Mouse (Mus musculus): ENCODE measurements around the gene Ube2z. TPM values are rescaled to one million over a fixed set of nuclear protein-coding genes. Genes with fewer than 3 reads are reported as not detected.

Ube2z gene
- polyA plus RNA-seq, 1 experiment from 2014 or later: 38.2 TPM

DNA sequence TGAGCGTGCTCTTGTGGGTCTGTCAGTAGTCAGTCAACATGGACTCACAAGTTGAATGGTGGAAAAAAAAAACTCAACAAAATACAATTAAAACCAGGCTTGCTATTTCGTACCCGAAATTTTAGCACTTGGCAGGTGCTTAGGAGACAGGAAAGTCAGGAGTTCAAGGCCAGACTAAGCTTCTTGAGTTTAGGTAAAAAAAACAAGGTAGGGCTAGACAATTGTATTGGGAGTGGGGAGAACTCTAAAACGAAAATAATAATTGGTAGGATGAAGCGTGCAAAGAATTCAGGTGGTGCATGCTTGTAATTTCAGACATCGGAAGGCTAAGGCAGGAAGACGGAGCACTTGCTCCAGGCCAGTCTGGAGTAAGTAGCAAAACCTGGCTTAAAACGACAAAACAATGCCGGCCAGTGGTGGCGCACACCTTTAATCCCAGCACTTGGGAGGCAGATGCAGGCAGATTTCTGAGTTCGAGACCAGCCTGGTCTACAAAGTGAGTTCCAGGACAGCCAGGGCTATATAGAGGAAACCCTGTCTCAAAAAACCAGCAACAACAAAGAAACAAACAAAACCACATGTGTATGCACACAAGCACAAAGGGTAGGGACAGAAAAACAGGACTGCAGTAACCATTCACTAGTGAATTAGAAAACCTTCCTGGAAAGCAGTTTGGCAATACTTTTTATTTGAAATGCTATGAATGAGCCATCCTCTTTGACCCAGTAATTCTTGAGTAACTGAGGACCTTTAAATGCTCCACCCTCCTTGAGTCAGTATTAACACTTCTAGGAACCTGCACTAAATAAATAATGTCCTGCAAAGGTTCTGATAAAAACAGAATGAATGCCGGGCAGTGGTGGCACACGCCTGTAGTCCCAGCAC is 11.3 kb upstream of the Ube2z start:
- Histone ChIP-seq H3K27me3 (replicated peaks) (no peaks in the 10 kb centered on the region), H3K9ac (no peak overlapping the region), H3K27ac (peak overlapping the region; percentile 86), H3K4me2 (peak overlapping the region; percentile 61), H3K9me3 (no peaks in the 10 kb centered on the region), H3K4me1 (peaks cover 12% of the 10 kb centered on the region; the same call in 1 of the 2 replicates), H3K4me3 (replicated peaks) (peak overlapping the region; percentile 42), H3K36me3 (no peaks in the 10 kb centered on the region)
- ATAC-seq (ENCODE audit: insufficient read depth, low FRiP score, low read depth): no peak
- WGBS: 62% methylated on average over 13 of the region's 13 CpGs

DNA sequence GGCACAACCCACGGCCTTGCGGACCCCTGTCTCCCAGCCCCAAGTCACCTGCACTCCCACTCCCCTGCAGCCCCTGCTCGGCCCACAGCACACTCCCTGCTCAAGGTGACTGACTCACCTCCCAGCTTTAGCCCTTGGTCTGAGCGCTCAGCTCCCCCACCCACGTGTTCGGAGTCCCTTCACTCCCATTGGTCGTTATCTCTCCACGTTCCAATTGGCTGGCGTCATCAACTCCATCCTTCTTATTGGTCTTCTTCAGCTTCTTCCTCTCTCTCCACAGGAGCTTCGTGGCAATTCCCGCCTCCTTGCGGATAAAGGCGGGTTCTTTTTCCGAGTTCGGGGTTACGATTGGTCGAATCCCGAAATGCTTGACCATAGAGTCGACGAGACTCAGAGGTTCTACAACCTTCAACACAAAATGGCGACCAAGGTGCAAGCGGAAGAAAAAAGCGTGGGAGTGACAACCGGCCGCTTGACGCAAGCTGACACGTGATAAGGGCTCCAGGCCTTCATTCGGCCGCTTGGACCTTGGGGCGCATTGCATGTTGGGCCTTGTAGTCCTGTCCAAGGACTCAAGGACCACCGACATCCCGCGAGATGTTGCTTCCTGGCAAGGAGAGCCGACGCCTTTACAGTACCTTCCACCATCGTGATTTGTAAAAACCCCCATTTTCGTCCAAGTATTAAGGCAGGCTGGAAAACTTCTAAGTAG is 10.5 kb upstream of the Ube2z start, which contains the start of gene Atp5g1:
Gene Atp5g1 (minus strand): TSS at position 162 of the 712 bp plus-strand sequence.
- WGBS: under 1% methylated on average over 37 of the region's 37 CpGs
- no peaks in the 10 kb centered on the region for H3K27me3 ChIP-seq (replicated peaks)
- 0 out of 2 replicates have a peak, but pooled peaks cover 1% of the 10 kb centered on the region for H3K36me3 ChIP-seq
- no peaks in the 10 kb centered on the region for H3K9me3 ChIP-seq
- H3K27ac ChIP-seq: peak within 1 kb of the TSS; percentile 86
- peak within 1 kb of the TSS; percentile 79 for H3K4me2 ChIP-seq
- H3K4me1 ChIP-seq: peaks cover 12% of the 10 kb centered on the region; the same call in 1 of the 2 replicates
- H3K4me3 ChIP-seq (replicated peaks): peak within 1 kb of the TSS; percentile 85
- peak; percentile 96 for ATAC-seq (ENCODE audit: insufficient read depth, low FRiP score, low read depth)
- H3K9ac ChIP-seq: peak within 1 kb of the TSS; percentile 89

DNA sequence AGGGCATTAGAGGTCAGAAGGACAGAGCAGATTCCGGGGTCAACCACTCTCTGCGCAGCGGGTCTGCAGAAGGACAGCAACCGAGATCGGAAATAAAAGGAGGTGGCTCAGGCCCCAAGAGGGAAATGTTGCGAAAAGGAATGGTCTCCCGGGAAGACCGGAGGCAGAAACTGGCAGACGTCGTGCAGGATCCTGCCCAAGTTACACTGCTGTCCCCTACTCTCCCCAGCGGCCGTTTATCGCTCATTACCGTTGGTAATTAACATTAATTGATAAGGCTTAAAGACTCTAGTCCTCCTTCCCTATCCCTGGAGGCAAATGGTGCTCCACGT is 10.0 kb upstream of the Ube2z start:
- Histone ChIP-seq H3K4me2 (peak overlapping the region; percentile 79), H3K9me3 (no peaks in the 10 kb centered on the region), H3K9ac (peak overlapping the region; percentile 89), H3K4me1 (peaks cover 12% of the 10 kb centered on the region; the same call in 1 of the 2 replicates), H3K4me3 (replicated peaks) (peak overlapping the region; percentile 85), H3K27ac (peak overlapping the region; percentile 83), H3K36me3 (peaks cover 5% of the 10 kb centered on the region; the same call in 1 of the 2 replicates), H3K27me3 (replicated peaks) (no peaks in the 10 kb centered on the region)
- no peak for ATAC-seq (ENCODE audit: insufficient read depth, low FRiP score, low read depth)
- WGBS: 0% methylated on average over 15 of the region's 15 CpGs

DNA sequence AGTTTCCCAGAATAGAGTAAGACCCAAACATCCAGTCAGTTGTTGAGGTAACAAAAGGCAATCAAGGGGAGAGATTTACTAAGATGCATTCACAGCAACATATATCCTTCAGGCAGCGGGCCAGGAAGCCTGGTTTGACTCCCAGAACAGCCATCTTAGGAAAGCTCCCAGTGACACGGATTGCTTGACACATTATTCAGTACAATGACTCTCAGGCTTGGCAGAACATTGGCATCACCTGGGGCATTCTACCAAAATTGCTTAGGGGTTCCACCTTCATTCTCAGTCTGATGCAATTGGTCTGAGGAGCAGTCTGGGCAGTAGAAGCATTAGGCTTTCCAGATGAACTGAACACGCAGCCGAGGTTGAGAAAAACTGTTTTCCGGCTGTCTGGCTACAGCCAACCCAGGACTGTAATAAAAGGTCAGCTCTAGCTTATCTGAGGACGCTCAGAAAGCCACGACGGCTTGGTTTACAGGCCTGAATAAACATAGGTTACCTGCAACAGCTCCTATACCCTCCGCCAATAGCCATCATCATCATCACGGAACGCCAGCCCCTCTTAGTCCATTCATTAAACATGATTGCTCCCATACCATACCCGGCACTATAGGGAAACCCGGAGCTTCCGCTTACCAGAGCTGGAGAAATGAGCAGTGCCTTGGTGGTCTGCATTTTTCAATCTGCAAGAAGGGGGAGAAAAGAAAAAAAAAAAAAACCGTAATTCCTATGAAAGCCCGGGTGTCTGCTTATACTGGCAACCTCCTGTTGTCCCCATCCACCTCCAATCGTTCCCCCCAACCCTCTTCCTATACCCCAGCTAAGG is 9.4 kb upstream of the Ube2z start:
- Histone ChIP-seq H3K4me2 (peak overlapping the region; percentile 79), H3K27me3 (replicated peaks) (no peaks in the 10 kb centered on the region), H3K9me3 (no peaks in the 10 kb centered on the region), H3K4me1 (peaks cover 12% of the 10 kb centered on the region; the same call in 1 of the 2 replicates), H3K27ac (peak overlapping the region; percentile 83), H3K4me3 (replicated peaks) (peak overlapping the region; percentile 85), H3K9ac (peak overlapping the region; percentile 89), H3K36me3 (peaks cover 5% of the 10 kb centered on the region; the same call in 1 of the 2 replicates)
- WGBS: 11% methylated on average over 17 of the region's 17 CpGs
- ATAC-seq (ENCODE audit: insufficient read depth, low FRiP score, low read depth): no peak

DNA sequence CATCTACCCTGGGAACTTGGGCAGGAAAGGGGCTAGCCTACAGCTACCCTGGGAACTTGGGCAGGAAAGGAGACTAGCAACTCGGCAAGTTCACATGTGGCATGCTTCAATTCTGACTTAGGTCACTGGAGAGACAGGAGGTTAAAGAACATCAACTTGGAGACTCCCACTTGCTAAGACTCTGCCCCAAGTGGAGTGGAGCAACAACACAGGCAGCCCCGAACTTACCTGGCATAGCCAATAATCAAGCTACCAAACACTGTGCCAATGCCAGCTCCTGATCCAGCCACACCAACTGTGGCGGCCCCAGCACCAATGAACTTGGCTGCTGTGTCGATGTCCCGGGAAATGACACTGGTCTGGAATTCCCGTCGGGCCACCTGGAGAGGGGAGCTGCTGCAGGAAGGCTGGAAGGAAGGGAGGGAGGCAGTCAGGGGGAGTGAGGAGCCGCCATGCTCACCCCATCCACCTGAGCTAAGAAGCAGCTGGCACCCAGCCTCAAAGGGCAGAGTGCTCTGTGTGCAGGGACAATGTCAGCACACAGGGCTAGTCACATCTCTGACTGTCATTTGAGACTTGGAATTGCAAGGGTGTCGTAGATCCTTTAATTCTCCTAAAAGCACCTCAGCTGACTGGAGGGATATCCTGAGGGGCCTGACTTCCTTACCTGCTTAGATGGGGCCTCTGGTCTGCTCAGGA is 8.3 kb upstream of the Ube2z start:
- no peak overlapping the region for H3K9ac ChIP-seq
- peak overlapping the region; percentile 79; the same call in 1 of the 2 replicates for H3K4me2 ChIP-seq
- no peak for ATAC-seq (ENCODE audit: insufficient read depth, low FRiP score, low read depth)
- peaks cover 5% of the 10 kb centered on the region; the same call in 1 of the 2 replicates for H3K36me3 ChIP-seq
- H3K4me3 ChIP-seq (replicated peaks): peak overlapping the region; percentile 85; the same call in 1 of the 2 replicates
- H3K27me3 ChIP-seq (replicated peaks): no peaks in the 10 kb centered on the region
- peaks cover 12% of the 10 kb centered on the region; the same call in 1 of the 2 replicates for H3K4me1 ChIP-seq
- H3K27ac ChIP-seq: no peak overlapping the region
- WGBS: 80% methylated on average over 9 of the region's 9 CpGs
- H3K9me3 ChIP-seq: no peaks in the 10 kb centered on the region

DNA sequence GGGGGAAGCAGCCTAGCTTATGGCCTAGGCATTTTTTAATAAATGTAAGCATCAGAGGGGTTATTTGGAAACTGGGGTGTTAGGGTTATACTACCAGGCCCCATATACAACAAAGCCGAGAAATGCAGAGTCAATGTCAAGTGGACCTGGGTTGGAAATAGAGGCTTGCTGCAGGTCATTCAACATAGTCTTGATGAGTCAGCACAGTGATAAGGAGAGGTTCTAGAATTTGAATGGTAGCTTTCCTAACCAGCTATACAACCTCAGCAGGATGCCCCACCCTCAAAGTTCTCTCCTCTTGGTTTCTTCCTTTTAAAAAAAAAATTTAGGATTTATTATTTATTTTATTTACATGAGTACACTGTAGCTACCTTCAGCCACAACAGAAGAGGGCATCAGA is 5.8 kb upstream of the Ube2z start:
- Histone ChIP-seq H3K27ac (no peak overlapping the region), H3K9ac (no peak overlapping the region), H3K9me3 (no peaks in the 10 kb centered on the region), H3K4me1 (peaks cover 7% of the 10 kb centered on the region; the same call in 1 of the 2 replicates), H3K4me2 (no peak overlapping the region), H3K36me3 (peaks cover 5% of the 10 kb centered on the region; the same call in 1 of the 2 replicates), H3K27me3 (replicated peaks) (no peaks in the 10 kb centered on the region), H3K4me3 (replicated peaks) (no peak overlapping the region)
- WGBS: 97% methylated on average over 1 of the region's 1 CpGs
- no peak for ATAC-seq (ENCODE audit: insufficient read depth, low FRiP score, low read depth)

DNA sequence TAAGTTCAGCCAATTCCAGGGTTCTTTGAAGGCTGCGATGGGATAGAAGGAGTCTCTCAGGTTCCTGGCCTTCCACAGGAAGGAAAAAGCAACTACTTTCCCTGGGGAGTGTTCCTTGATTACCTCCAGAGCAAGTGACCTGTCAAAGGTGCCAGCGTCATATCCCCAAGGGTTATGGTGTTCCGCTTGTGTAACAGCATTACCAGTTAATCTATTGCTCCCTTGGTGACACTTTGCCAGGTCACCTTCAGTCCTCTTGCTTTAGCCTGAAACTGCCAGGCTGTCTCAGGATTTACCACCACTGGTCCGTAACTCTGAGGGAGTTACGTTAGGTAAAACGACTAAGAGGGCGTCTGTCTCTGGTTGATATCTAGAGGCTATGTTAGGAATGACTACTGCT is 5.2 kb upstream of the Ube2z start:
- no peak for ATAC-seq (ENCODE audit: insufficient read depth, low FRiP score, low read depth)
- Histone ChIP-seq H3K27me3 (replicated peaks) (no peaks in the 10 kb centered on the region), H3K36me3 (peaks cover 5% of the 10 kb centered on the region; the same call in 1 of the 2 replicates), H3K4me2 (no peak overlapping the region), H3K27ac (no peak overlapping the region), H3K9ac (no peak overlapping the region), H3K4me3 (replicated peaks) (no peak overlapping the region), H3K4me1 (peaks cover 7% of the 10 kb centered on the region; the same call in 1 of the 2 replicates), H3K9me3 (no peaks in the 10 kb centered on the region)
- 88% methylated on average over 7 of the region's 7 CpGs for WGBS

DNA sequence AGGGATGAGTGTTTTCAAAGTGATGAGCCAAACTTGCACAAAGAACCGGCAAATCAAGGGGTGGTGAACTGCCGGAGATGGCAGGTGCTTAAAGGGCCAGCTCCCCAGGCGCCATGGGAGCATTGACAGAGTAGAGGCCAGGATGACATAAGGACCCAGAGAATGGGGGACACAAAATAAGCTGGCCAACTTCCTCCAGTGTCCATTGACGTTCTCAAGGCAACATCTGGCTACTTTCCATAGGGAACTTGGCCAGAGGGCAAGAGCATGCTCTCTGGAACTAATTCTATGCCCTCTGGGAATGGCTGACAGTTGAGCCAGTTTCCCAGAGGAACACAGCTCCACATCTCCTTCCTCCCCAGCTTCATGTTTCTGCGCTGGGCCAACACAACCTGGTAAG is 3.0 kb upstream of the Ube2z start:
- whole genome bisulfite sequencing: 75% methylated on average over 5 of the region's 5 CpGs
- Histone ChIP-seq H3K27me3 (replicated peaks) (no peaks in the 10 kb centered on the region), H3K4me2 (no peak overlapping the region), H3K4me1 (peaks cover 2% of the 10 kb centered on the region; the same call in 1 of the 2 replicates), H3K27ac (no peak overlapping the region), H3K4me3 (replicated peaks) (no peak overlapping the region), H3K36me3 (peaks cover 5% of the 10 kb centered on the region; the same call in 1 of the 2 replicates), H3K9ac (no peak overlapping the region), H3K9me3 (no peaks in the 10 kb centered on the region)
- no peak for ATAC-seq (ENCODE audit: insufficient read depth, low FRiP score, low read depth)

DNA sequence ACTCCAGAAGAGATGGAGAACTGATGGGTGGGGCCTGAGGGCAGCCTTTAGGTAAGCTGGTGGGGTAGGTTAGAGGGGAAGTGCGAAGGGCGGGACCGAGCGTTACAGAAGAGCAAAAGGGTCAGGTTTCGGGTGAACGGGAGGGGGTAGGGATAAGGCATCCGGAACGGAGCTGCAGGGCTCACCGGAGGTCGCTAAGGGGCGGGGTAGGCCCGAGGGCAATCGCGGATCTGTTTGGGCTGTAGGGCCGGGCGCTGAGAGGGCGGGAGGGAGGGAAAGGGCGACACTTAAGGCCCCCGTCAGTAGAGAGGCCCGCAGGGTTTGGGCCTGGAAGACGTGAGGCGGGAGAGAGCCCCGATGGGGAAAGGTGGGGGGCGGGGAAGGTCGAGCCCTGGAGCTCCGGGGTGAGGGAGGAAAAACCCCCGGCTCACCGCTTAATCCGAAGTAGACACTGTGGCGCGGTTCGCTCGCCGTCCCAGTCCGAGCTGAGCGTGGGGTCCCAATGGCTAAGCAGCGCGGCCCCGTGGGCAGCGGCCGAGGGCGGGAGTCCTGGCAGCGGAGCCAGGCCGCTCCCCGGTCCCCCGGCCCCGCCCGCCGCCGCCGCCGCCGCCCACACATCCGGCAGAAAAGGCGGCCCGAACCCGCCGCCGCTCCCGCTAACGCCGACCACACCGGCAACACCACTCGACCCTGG is 520 bp downstream of the Ube2z start:
- Histone ChIP-seq H3K36me3 (peaks cover 9% of the 10 kb centered on the region), H3K4me3 (replicated peaks) (peak overlapping the region; percentile 97), H3K27me3 (replicated peaks) (no peaks in the 10 kb centered on the region), H3K9me3 (no peaks in the 10 kb centered on the region), H3K4me2 (peak overlapping the region; percentile 57), H3K9ac (peak overlapping the region; percentile 85), H3K27ac (peak overlapping the region; percentile 88), H3K4me1 (peaks cover 11% of the 10 kb centered on the region; the same call in 1 of the 2 replicates)
- peak; percentile 59 for ATAC-seq (ENCODE audit: insufficient read depth, low FRiP score, low read depth)
- WGBS: 0% methylated on average over 45 of the region's 64 CpGs

DNA sequence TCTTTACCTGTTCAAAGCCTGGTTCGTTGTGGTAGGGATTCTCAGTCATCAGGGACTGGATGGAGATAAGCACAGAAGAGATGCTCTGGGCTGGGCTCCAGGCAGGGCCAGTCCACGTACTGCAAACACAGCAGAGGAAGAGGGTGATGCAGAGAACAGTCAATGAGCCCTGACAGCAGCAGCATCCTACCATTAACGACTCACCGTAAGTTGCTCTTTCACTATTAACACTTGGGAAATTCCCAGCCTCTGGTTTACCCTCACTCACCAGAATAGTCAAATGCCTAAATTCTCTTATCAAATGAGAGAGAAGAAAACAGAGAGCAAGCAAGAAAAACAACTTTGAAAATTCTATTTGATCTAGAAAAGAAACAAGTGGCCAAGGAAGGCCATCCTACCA is 6.9 kb downstream of the Ube2z start:
- Histone ChIP-seq H3K4me1 (peaks cover 9% of the 10 kb centered on the region; the same call in 1 of the 2 replicates), H3K4me3 (replicated peaks) (no peak overlapping the region), H3K27me3 (replicated peaks) (no peaks in the 10 kb centered on the region), H3K4me2 (no peak overlapping the region), H3K9me3 (no peaks in the 10 kb centered on the region), H3K36me3 (peaks cover 35% of the 10 kb centered on the region), H3K27ac (no peak overlapping the region), H3K9ac (no peak overlapping the region)
- ATAC-seq (ENCODE audit: insufficient read depth, low FRiP score, low read depth): no peak
- 87% methylated on average over 4 of the region's 4 CpGs for WGBS
